Mouse (Mus musculus) olfactory bulb, adult 2 months (tissue): ENCODE measurements around the gene Jakmip3.

Source experiments
- CTCF ChIP-seq: fragments of 200-500 bp; IDR thresholded peaks from 2 replicates; pipeline ENCODE4 v1.5.1; 2012; ENCODE audit warnings: low read depth, mild to moderate bottlenecking, low read length, moderate library complexity; ENCODE audit not compliant: insufficient read depth
- POLR2A ChIP-seq: fragments of 200-500 bp; IDR thresholded peaks from 2 replicates; pipeline ENCODE4 v1.6.1; 2012; ENCODE audit warnings: mild to moderate bottlenecking, low read depth, low read length, moderate library complexity; ENCODE audit not compliant: insufficient read depth

GRCm38 (mm10) chr7:139100531-139101095 lies 160.1 kb downstream of the Jakmip3 start:
- no peak for TF ChIP-seq POLR2A
- TF ChIP-seq CTCF: no peak
